Mouse (Mus musculus) frontal cortex, postnatal 25 days (tissue): ENCODE data around the gene Ipmk.
"Not testable (repeated sequence)": the region's sequence is repeated elsewhere in the genome, so short reads cannot be mapped to it uniquely, and the experiment has no call there.

ENCODE experiments used
- DNase-seq, 2 experiments: peaks; one replicate each; pipeline ENCODE4 v3.0.0; 2022; ENCODE audit warnings: low spot score in 2 of 2

The Ipmk gene

GRCm38 (mm10) chr10:71422047-71423037, 74.8 kb downstream of the Ipmk start:
- peak; percentile 54 to 58 for DNase-seq

- DNase-seq: no peak
These were observed 79.2 kb downstream of the Ipmk start for GRCm38 (mm10) chr10:71426740-71427139.

GRCm38 (mm10) chr10:71427381-71427780, 79.8 kb downstream of the Ipmk start:
- no peak for DNase-seq

GRCm38 (mm10) chr10:71428246-71428864, 80.8 kb downstream of the Ipmk start:
- DNase-seq: no peak

GRCm38 (mm10) chr10:71430661-71431060, 83.1 kb downstream of the Ipmk start:
- DNase-seq: no peak

- no peak for DNase-seq
These were observed 95.5 kb downstream of the Ipmk start for GRCm38 (mm10) chr10:71443086-71443485.

- DNase-seq: no peak
These were observed 100.1 kb downstream of the Ipmk start for GRCm38 (mm10) chr10:71447661-71448060.

GRCm38 (mm10) chr10:71448284-71448683, 100.7 kb downstream of the Ipmk start:
- no peak for DNase-seq

- DNase-seq: no peak
These were observed 107.8 kb downstream of the Ipmk start for GRCm38 (mm10) chr10:71455355-71455754.

- not testable (repeated sequence) for DNase-seq
These were observed 114.8 kb downstream of the Ipmk start for GRCm38 (mm10) chr10:71462371-71462770.

GRCm38 (mm10) chr10:71464417-71464816, 116.9 kb downstream of the Ipmk start:
- DNase-seq: no peak

GRCm38 (mm10) chr10:71468315-71468714, 120.8 kb downstream of the Ipmk start:
- no peak for DNase-seq

GRCm38 (mm10) chr10:71469751-71470150, 122.2 kb downstream of the Ipmk start:
- DNase-seq: no peak

GRCm38 (mm10) chr10:71472033-71472432, 124.5 kb downstream of the Ipmk start:
- no peak for DNase-seq

GRCm38 (mm10) chr10:71473590-71473989, 126.0 kb downstream of the Ipmk start:
- DNase-seq: no peak

GRCm38 (mm10) chr10:71476471-71477080, 129.0 kb downstream of the Ipmk start:
- DNase-seq: no peak

- DNase-seq: no peak
These were observed 129.6 kb downstream of the Ipmk start for GRCm38 (mm10) chr10:71477147-71477546.

GRCm38 (mm10) chr10:71479700-71480325, 132.2 kb downstream of the Ipmk start:
- DNase-seq: peak; percentile 78 to 79
